ENCODE assay signal across 8 mouse cellular contexts in genomic region chr11:70539877-70540587, GRCm38 (mm10). TPM values are rescaled to one million over a fixed set of nuclear protein-coding genes. Genes with fewer than 3 reads are reported as not detected.
DNase-seq lines count a peak whose midpoint lies in the region; ATAC-seq and TF ChIP-seq lines count a peak whose summit lies in the region.

Gene Pld2, plus strand, starts transcription at chr11:70540064.

- DNase-seq in R1 (ENCODE audit: low read depth, low spot score): peak; percentile 84
- DNase-seq in cerebellum, postnatal 4 days (ENCODE audit: low spot score in 2 of 2): peak; percentile 71 to 74
- DNase-seq in gastrocnemius, adult 8-10 months (ENCODE audit: low spot score in 2 of 2): peak; percentile 76 to 78
- DNase-seq in hindbrain, postnatal 0 days (ENCODE audit: low spot score): peak; percentile 92
- DNase-seq in left cerebral cortex, adult 9 months (ENCODE audit: low spot score in 2 of 2): peak; percentile 36 to 79
- peak; percentile 67 to 80 for DNase-seq in right cerebral cortex, adult 2 months (ENCODE audit: low spot score in 2 of 2)
- DNase-seq in urinary bladder, postnatal 10 days (ENCODE audit: low spot score): peak; percentile 62

- no peaks in the 10 kb centered on the region for H3K36me3 ChIP-seq in hindbrain, postnatal 0 days (ENCODE audit: insufficient read depth, low read length)
- no peaks in the 10 kb centered on the region for H3K36me3 ChIP-seq in megakaryocyte, embryonic 14.5 days (replicated peaks; ENCODE audit: low read length)

- WGBS in hindbrain, postnatal 0 days: under 1% methylated on average over 60 of the region's 65 CpGs

- H3K9me3 ChIP-seq in hindbrain, postnatal 0 days (ENCODE audit: low read length): no peaks in the 10 kb centered on the region
- no peaks in the 10 kb centered on the region; the same call in 1 of the 2 replicates for H3K9me3 ChIP-seq in megakaryocyte, embryonic 14.5 days

- ATAC-seq in hindbrain, postnatal 0 days: peak; percentile 93

- peak within 1 kb of the TSS; percentile 67 for H3K27ac ChIP-seq in hindbrain, postnatal 0 days

- H3K4me1 ChIP-seq in hindbrain, postnatal 0 days (ENCODE audit: insufficient read depth, low read length): no peaks in the 10 kb centered on the region
- peaks cover 61% of the 10 kb centered on the region for H3K4me1 ChIP-seq in megakaryocyte, embryonic 14.5 days

- H3K4me3 ChIP-seq in hindbrain, postnatal 0 days (ENCODE audit: low read length): peak within 1 kb of the TSS; percentile 63
- peak within 1 kb of the TSS; percentile 90 for H3K4me3 ChIP-seq in megakaryocyte, embryonic 14.5 days (replicated peaks)

- peak within 1 kb of the TSS; percentile 78 for H3K4me2 ChIP-seq in hindbrain, postnatal 0 days (ENCODE audit: low read depth, low read length)

- TF ChIP-seq CTCF in hindbrain, postnatal 0 days (IDR thresholded peaks at IDR 0.05; ENCODE audit: low read depth): peak; percentile 64

- no peaks in the 10 kb centered on the region for H3K27me3 ChIP-seq in hindbrain, postnatal 0 days (ENCODE audit: insufficient read depth, low read length)
- peaks cover 42% of the 10 kb centered on the region for H3K27me3 ChIP-seq in megakaryocyte, embryonic 14.5 days (replicated peaks)

- peak within 1 kb of the TSS; percentile 70 for H3K9ac ChIP-seq in hindbrain, postnatal 0 days (replicated peaks; ENCODE audit: low read length)

RNA-seq across cellular contexts. Expression of gene Pld2, which starts in this region (rescaled TPM):
- total RNA-seq in gastrocnemius, adult 8-10 months (2022): 10 to 100 TPM; 15.3 to 17.8 (median 15.4) TPM
- total RNA-seq in hindbrain, postnatal 0 days (2014; rRNA removed): 46.0 and 64.3 TPM in 2 replicates
- polyA plus RNA-seq in hindbrain, postnatal 0 days (2015; fragmentation: Nextera tagmentation; extraction: Ambion mirVana): 17.7 and 19.1 TPM in 2 replicates
- polyA plus RNA-seq in megakaryocyte, embryonic 14.5 days (2012; ENCODE audit: insufficient read depth, low replicate concordance): 1.1 TPM in 1 of 2 replicates, not detected in the other

Comparison
In these comparisons a context has a peak if more than half of its experiments do, and no peak if none do; other contexts are left out.
1. Peak in every context shown above with its lines: DNase-seq, ATAC-seq, H3K4me3 ChIP-seq and H3K27ac ChIP-seq.